Mouse (Mus musculus): ENCODE data around the gene Asprv1.

The Asprv1 gene

DNA sequence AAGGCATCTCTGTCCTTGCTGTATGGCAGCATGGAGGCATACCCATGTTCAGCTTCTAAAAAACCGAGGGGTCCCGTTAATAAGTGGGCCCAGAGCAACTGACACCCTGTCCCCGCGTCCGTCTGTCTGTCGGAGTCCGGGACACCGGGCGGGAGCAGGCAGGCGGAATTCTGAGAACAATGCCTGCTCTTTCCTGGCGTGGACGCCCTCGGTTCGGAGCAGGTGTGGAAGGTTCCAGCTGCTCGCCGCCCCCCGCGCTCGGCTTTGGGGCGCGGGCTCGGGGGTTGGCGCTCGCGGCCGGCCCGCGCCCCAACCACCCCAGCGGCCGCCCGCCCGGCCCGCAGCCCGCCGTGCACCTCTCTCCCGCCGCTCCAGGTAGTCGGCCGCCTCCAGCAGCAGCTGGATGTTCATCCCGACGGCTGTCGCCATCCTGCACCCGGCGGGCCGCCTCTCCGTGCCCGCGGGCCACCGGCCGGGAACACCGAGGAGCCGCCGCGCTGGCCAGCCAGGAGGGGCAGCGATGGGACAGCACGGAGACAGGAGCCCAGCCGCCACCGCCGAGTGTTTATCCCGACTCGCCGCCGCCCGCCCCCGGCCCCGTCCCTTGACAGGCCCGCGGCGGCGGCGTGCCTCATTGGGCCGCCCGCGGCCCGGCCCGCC is 40.7 kb downstream of the Asprv1 start, which contains the start of gene Mxd1:
Gene Mxd1, minus strand, starts transcription at position 582 of the 660 bp plus-strand sequence.
- no peak for DNase-seq

DNA sequence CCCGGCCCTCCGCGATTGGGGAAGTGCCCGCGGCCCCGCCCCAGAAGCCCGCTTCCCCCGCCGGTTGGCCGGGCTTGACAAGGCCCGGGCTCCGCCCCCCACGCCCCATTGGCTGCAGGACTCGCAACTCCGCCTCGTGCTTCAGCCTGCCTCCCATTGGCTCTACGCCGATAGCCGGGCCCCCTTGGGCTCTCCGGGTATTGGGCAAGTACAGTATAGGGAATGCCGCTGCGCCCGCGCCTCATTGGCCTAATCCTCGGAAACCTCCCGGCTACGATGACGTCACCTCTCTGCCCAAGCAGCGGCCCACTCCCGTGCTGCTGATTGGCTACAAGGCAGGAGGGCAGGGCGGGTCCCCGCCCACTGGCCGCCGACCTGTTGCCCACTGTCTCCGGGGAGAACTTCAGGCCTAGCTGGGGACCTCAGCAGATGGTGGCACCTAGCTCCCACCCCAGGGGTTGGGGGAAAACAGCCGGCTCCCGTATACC is 41.3 kb downstream of the Asprv1 start:
- peak; percentile 100 for DNase-seq

DNA sequence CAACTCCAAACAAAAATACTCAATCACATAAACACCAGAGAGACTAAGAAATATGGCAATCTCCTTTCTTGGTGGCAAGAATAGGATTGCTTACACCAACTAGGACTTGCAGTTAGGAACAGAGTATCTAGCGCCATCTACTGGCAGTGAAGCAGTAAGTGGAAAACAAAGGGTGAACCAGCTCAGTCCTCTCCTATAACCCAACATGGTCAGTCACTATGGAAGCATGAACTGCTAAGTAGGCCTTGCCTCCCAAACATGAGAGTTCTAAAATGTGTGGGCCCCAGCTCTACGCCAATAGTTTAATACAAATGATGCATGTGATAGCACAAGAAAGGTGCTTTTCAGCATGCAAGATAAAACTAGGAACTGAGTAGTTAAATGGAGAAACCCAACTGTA is 42.9 kb downstream of the Asprv1 start:
- peak; percentile 72 for DNase-seq

DNA sequence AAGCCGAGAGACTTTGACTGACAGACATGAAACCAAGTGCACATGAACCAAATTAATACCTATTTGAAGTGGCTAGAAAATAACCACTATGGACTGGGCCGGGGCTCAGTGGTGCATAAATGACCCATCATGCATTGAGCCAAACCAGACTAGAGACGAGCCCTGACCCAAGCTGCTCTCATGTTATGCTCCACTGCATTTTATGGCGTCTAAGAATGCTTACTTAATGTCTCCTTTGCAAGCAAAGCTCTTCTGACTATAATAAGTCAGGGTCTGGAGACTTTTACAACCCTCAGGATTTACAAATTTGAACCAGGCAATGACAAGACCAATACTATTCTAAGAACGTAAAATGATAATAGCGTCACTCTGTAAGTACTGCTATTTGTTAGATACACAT is 50.4 kb downstream of the Asprv1 start:
- DNase-seq, result no peak

Measured in layer of hippocampus, adult 9-11 months (tissue).